Mouse (Mus musculus): ENCODE data around the gene Klhl26. TPM values are rescaled to one million over a fixed set of nuclear protein-coding genes. Genes with fewer than 3 reads are reported as not detected.

The Klhl26 gene
- polyA plus RNA-seq, 1 experiment from 2014 or later, result 24.4 TPM

DNA sequence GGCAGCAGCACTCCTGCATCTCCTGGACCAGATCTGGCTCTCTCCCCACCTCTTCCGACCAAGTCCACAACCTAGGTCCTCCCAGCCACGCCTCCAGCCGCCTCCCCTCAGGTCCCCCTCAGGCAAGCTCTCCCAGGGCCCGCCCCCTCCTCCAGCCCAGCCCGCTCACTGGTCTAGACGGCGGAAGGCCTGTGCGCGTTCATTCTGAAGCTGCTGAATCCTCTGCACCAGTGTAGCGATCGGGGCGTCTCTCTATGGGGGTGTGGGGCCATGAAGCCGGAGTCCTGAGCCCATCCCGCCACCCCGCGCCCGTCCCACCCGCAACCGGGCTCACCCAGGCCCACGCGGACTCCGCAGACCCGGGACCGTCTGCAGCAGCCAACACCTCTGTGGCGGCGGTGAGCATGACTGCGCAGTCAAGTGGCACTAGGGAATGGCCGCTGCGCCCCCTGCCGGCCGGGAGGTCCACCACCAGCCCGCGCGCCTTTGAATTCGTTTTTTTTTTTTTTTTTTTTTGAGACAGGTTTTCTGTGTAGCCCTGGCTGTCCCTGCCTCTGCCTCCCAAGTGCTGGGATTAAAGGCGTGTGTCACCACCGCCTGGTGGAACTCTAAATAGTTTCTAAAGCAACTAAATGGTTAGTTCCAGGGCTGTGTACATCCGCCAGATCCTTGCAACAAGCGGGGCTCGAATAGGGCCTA, 29.7 kb upstream of the Klhl26 start, which contains the start of gene Rex1bd:
TSS of gene Rex1bd (minus strand) at position 425 of the 699 bp plus-strand sequence.
- ATAC-seq (ENCODE audit: insufficient read depth) (peak; percentile 87), DNase-seq (peak; percentile 96)
- Histone ChIP-seq H3K36me3 (ENCODE audit: insufficient read depth) (peaks cover 35% of the 10 kb centered on the region), H3K4me3 (ENCODE audit: low read depth, low read length) (peak within 1 kb of the TSS; percentile 67), H3K9me3 (ENCODE audit: low read depth, low read length) (no peaks in the 10 kb centered on the region), H3K4me2 (peak within 1 kb of the TSS; percentile 83), H3K4me1 (ENCODE audit: insufficient read depth) (peaks cover 22% of the 10 kb centered on the region), H3K27me3 (ENCODE audit: insufficient read depth, low read length) (peaks cover 15% of the 10 kb centered on the region; the same call in 1 of the 2 replicates), H3K9ac (peak within 1 kb of the TSS; percentile 82), H3K27ac (ENCODE audit: low read depth) (peak within 1 kb of the TSS; percentile 92)
- peak; percentile 92 for TF ChIP-seq CTCF (IDR thresholded peaks at IDR 0.05; ENCODE audit: low read depth)
- WGBS, result 2% methylated on average over 40 of the region's 40 CpGs

DNA sequence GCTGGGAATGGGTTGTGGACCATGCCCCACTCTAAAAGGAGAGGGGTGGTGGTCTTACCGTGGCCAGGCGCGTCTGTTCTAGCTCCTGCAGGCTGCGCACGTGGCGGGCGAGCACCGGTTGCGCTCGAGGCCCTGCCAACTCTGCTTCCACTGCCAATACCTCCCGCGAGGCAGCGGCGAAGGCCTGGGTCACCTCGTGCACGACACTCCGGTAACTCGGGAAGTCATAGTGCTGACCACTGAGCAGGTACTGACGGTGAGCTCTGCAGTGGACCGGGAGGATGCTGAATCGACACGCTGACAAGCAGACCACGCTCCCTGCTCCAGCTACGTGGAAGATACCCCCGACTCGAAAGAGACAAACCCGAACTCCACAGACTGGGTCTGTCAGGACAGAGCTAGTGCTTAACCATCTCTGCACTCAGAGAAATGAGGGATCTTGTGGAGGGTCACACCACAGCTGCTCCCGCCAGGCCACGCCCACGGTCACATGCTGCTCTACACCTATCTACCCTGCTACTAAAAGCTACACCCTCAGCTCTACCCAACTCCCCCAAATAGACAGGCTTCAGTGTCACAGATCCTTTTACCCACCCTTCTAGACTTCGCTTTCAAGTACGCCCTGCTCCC, 29.0 kb upstream of the Klhl26 start:
- peaks cover 22% of the 10 kb centered on the region for H3K27me3 ChIP-seq (ENCODE audit: insufficient read depth, low read length)
- ATAC-seq (ENCODE audit: insufficient read depth) (peak; percentile 29; the same call in 1 of the 2 replicates), DNase-seq (no peak)
- peak overlapping the region; percentile 82 for H3K9ac ChIP-seq
- H3K4me3 ChIP-seq (ENCODE audit: low read depth, low read length), result peak overlapping the region; percentile 67
- WGBS, result 31% methylated on average over 32 of the region's 32 CpGs
- peak overlapping the region; percentile 92 for H3K27ac ChIP-seq (ENCODE audit: low read depth)
- peaks cover 35% of the 10 kb centered on the region for H3K36me3 ChIP-seq (ENCODE audit: insufficient read depth)
- peaks cover 18% of the 10 kb centered on the region for H3K4me1 ChIP-seq (ENCODE audit: insufficient read depth)
- no peaks in the 10 kb centered on the region for H3K9me3 ChIP-seq (ENCODE audit: low read depth, low read length)
- TF ChIP-seq CTCF (IDR thresholded peaks at IDR 0.05; ENCODE audit: low read depth), result no peak
- H3K4me2 ChIP-seq, result peak overlapping the region; percentile 83

DNA sequence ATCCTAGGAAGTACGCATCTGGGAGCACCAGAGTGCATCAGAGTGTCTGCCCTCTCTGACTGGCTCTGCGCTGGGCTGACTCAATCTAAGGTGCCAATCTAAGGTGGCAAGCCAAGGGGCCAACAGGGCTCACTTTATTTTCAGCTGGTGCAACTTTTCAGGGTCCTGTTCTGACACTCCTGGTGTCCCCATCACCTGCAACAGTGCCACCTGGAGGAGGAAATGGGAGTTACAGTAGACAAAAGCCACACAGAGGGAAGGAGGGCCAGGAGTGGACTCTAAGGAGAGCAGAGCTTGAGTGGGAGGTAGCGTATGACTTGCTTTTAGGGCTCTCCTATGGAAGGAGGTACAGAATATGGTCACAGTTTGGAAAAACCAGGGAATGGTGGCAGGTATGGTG, 28.1 kb upstream of the Klhl26 start:
- Histone ChIP-seq H3K9ac (no peak overlapping the region), H3K4me1 (ENCODE audit: insufficient read depth) (peaks cover 18% of the 10 kb centered on the region), H3K4me2 (no peak overlapping the region; the same call in 1 of the 2 replicates), H3K9me3 (ENCODE audit: low read depth, low read length) (no peaks in the 10 kb centered on the region), H3K36me3 (ENCODE audit: insufficient read depth) (peaks cover 35% of the 10 kb centered on the region), H3K4me3 (ENCODE audit: low read depth, low read length) (no peak overlapping the region), H3K27ac (ENCODE audit: low read depth) (no peak overlapping the region), H3K27me3 (ENCODE audit: insufficient read depth, low read length) (peaks cover 32% of the 10 kb centered on the region)
- TF ChIP-seq CTCF (IDR thresholded peaks at IDR 0.05; ENCODE audit: low read depth), result peak; percentile 90
- ATAC-seq (ENCODE audit: insufficient read depth), result no peak
- DNase-seq, result peak; percentile 86
- WGBS, result 77% methylated on average over 3 of the region's 3 CpGs

DNA sequence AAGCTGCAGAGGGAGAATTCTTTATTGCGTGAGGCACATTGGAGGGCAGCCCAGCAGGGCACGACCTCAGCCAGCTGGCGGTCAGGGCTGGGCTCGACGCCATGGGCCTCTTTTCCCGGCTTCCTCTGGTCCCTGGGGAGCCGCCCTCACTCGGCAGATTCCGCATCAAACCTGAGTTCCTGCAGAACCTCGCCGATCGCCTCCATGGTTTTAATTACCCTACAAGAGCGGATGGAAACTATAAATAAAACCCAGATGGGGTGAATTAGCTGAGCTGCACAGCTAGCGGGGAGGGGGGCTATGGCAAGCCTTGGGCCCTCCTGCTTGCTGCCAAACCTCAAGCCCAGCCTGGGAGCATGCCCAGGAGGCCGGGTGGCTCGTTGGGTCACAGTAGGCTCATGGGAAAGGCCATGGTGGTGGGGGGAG, 27.5 kb upstream of the Klhl26 start:
- ATAC-seq (ENCODE audit: insufficient read depth) (no peak), DNase-seq (peak; percentile 77)
- Histone ChIP-seq H3K36me3 (ENCODE audit: insufficient read depth) (peaks cover 35% of the 10 kb centered on the region), H3K9ac (peak overlapping the region; percentile 15; the same call in 1 of the 2 replicates), H3K4me2 (peak overlapping the region; percentile 1; the same call in 1 of the 2 replicates), H3K27me3 (ENCODE audit: insufficient read depth, low read length) (peaks cover 33% of the 10 kb centered on the region), H3K4me3 (ENCODE audit: low read depth, low read length) (no peak overlapping the region), H3K27ac (ENCODE audit: low read depth) (no peak overlapping the region), H3K9me3 (ENCODE audit: low read depth, low read length) (no peaks in the 10 kb centered on the region), H3K4me1 (ENCODE audit: insufficient read depth) (peaks cover 18% of the 10 kb centered on the region)
- WGBS, result 49% methylated on average over 16 of the region's 16 CpGs
- TF ChIP-seq CTCF (IDR thresholded peaks at IDR 0.05; ENCODE audit: low read depth), result no peak

DNA sequence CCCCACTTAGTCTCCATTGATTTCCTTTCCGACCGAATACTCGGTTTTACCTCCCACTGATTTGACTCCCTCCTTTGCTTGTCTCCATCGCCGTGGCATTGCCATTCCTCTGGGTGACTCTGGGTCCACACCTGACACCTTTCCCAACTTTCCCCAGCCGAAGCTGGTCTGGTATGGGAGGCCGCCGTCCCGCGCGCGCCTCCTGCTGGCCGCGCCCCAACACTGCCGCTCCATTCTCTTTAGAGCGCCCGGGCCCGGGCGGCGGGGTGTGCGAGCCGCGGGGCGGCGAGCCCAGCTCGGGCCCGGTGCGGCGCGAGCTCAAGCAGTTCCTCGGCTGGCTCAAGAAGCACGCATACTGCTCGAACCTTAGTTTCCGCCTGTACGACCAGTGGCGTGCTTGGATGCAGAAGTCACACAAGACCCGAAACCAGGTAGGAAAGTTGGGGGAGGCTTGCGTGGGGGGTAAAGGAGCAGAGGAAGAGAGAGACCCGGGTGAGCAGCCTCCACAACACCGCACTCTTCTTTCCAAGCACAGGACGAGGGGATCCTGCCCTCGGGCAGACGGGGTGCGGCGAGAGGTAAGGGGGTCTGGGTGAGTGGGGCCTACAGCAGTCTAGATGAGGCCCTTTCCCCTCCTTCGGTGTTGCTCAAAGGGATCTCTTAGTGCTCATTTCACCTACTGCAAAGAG, 26.4 kb upstream of the Klhl26 start:
- peaks cover 24% of the 10 kb centered on the region for H3K36me3 ChIP-seq (ENCODE audit: insufficient read depth)
- peak overlapping the region; percentile 12; the same call in 1 of the 2 replicates for H3K4me2 ChIP-seq
- TF ChIP-seq CTCF (IDR thresholded peaks at IDR 0.05; ENCODE audit: low read depth), result peak; percentile 82
- no peak overlapping the region for H3K27ac ChIP-seq (ENCODE audit: low read depth)
- peaks cover 43% of the 10 kb centered on the region for H3K27me3 ChIP-seq (ENCODE audit: insufficient read depth, low read length)
- peaks cover 12% of the 10 kb centered on the region for H3K4me1 ChIP-seq (ENCODE audit: insufficient read depth)
- H3K9ac ChIP-seq, result no peak overlapping the region
- 15% methylated on average over 46 of the region's 46 CpGs for WGBS
- DNase-seq (peak; percentile 88), ATAC-seq (ENCODE audit: insufficient read depth) (no peak)
- no peaks in the 10 kb centered on the region for H3K9me3 ChIP-seq (ENCODE audit: low read depth, low read length)
- H3K4me3 ChIP-seq (ENCODE audit: low read depth, low read length), result no peak overlapping the region

DNA sequence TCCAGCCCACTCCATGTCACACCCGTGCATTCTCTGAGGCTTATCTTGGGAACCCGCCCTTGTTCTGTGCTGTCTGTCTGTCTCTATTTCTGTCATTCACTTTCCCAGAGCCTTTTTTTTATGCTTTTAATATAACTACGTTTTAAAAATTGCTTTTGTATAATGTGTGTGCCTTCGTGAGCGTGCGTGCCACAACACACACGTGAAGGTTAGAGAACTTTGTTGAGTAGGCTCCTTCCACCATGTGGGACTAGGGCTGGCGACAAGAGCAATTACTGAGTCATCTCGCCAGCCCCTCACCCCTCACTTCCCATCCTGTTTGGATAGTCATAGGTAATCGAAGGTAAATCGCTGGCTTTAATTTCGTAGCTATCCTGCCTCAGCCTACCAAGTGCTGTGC, 25.8 kb upstream of the Klhl26 start:
- TF ChIP-seq CTCF (IDR thresholded peaks at IDR 0.05; ENCODE audit: low read depth), result no peak
- peaks cover 48% of the 10 kb centered on the region for H3K27me3 ChIP-seq (ENCODE audit: insufficient read depth, low read length)
- peaks cover 12% of the 10 kb centered on the region for H3K4me1 ChIP-seq (ENCODE audit: insufficient read depth)
- H3K4me3 ChIP-seq (ENCODE audit: low read depth, low read length), result no peak overlapping the region
- no peaks in the 10 kb centered on the region for H3K9me3 ChIP-seq (ENCODE audit: low read depth, low read length)
- no peak overlapping the region for H3K27ac ChIP-seq (ENCODE audit: low read depth)
- DNase-seq, result no peak
- WGBS, result 42% methylated on average over 12 of the region's 12 CpGs
- no peak for ATAC-seq (ENCODE audit: insufficient read depth)
- H3K9ac ChIP-seq, result no peak overlapping the region
- H3K4me2 ChIP-seq, result peak overlapping the region; percentile 13; the same call in 1 of the 2 replicates
- peaks cover 18% of the 10 kb centered on the region for H3K36me3 ChIP-seq (ENCODE audit: insufficient read depth)

Measured in lung, embryonic 14.5 days (tissue).